Mouse (Mus musculus): ENCODE data around the gene Col10a1.
"Not testable (repeated sequence)": the region's sequence is repeated elsewhere in the genome, so short reads cannot be mapped to it uniquely, and the experiment has no call there.

Col10a1 gene

DNA sequence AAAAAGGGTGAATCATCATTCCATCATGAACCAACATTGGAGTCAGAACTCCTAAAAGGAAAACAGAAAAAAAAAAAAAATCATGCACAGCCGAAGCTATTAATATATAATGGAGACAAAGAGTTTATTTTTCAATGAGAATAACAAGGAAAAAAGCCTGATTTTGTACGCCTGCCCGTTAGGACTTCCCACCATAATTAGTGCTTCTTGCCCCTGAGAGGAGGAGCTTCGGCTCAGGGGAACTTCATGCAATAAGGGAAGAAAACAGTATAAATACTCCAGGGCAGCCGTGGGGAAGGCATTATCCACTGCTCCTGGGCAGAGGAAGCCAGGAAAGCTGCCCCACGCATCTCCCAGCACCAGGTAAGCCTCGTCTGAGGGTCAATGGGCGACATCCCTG lies at the start of gene Col10a1:
TSS of gene Col10a1 (plus strand) at position 301 of the 400 bp plus-strand sequence.
- no peak for DNase-seq (ENCODE audit: low spot score)

DNA sequence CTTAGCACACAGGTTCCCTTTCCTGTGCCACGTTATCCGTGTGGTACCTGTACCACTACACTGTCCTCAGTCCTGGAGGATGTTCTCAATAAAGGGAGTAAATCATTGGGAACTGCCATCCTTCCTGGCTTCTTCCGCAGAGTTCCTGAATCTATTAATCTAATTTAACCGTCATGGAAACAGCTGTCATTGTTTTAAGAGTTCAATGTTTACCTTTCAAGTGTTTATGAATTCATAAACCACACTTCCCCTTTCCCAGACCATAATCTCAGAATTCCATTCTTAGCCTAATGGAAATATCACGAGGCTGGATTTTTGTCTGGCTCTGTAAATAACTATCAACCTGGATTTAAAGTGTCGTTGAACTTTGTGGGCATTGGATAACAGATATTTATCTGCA lies 48.8 kb upstream of the Col10a1 start:
- DNase-seq (ENCODE audit: low spot score), result no peak

DNA sequence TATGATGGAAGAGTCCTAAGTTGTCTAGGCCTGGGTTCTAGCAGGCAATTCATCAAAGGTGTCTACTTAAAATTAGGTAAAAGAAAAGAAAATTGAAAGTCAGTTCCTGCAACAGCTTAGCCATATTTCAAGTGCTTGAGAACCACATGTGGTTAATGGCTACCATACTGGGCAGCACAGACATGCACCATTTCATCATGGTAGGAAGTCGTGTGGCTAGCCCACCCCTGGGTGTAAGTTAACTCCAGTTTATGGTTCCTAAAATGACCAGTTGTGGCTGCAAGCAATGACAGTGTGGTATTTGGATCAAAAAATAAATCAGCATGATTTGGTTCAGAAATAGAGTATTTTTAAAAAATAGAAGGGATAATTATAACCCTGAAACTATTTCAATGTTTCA lies 47.9 kb upstream of the Col10a1 start:
- no peak for DNase-seq (ENCODE audit: low spot score)

DNA sequence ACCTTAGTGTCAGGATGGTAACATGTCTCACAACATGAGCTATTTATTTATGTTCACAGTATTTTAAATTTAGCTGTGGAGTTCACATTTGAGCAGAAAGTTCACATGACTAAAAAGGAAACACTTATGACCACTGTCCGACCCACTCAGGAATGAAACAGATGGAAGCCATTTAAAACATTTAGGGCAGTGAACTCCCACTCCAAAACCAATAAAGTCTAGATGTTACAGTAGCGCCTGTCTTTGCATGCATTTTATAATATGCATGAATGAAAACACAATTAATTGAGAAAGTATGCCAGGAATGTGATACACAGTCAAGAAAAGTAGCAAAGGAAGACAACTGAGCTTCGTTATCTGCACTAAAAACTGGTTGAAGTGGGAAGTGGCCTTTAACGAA lies 37.6 kb upstream of the Col10a1 start:
- DNase-seq (ENCODE audit: low spot score), result no peak

DNA sequence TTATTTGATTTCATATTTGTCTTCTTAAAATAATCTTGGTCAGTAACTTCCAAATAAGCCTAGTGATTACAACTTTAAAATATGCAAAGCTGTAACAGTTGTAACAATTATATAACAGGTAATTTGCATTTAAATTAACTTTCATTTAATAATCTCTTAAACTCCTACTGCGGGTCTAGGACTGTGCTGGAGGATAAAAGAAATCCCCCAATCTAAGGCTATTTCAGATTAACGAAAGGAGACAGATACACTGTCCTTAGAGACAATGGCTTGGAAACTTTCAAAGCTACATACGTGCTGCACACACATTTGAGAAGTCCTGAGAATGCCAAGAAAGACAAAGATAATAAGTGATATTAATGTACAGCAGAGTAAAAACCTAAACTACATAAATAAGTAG lies 31.5 kb upstream of the Col10a1 start:
- DNase-seq (ENCODE audit: low spot score), result no peak

DNA sequence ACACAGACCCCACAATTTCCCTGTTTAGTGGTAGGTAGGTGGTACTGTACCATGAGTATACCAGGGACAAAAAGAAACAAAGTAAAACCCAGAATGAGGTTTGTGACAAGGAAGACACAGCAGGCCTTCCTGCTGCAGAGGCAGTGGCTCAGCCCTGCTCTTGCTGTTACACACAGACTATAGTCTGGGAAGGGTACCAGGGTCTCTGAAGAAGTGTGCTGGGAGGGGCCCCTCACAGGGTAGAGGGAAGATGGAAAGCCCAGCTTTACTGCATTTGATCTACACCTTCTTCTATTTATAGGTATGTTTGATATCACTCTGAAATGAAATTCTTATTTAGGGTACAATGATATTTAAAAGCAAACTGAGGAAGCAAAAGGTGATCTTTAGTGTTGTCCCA lies 26.0 kb upstream of the Col10a1 start:
- no peak for DNase-seq (ENCODE audit: low spot score)

DNA sequence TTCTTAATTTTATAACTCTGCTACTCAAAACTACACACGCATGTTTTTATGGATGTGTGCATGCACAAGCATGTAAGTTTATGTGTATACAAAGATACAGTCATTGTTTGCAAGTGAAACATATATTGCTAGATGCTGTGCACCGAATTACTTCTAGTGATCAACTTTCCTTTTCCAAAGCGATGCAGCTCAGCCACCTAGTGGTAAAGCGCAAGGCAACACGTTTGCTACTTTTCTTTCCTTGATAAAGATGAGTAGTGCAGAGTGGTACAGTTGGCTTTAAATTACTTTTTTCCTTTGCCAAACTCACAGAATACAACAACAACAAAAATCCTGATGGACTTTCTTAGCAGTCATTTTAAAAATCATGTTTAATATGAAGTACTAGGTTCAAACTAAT lies 21.6 kb upstream of the Col10a1 start:
- DNase-seq (ENCODE audit: low spot score), result no peak

DNA sequence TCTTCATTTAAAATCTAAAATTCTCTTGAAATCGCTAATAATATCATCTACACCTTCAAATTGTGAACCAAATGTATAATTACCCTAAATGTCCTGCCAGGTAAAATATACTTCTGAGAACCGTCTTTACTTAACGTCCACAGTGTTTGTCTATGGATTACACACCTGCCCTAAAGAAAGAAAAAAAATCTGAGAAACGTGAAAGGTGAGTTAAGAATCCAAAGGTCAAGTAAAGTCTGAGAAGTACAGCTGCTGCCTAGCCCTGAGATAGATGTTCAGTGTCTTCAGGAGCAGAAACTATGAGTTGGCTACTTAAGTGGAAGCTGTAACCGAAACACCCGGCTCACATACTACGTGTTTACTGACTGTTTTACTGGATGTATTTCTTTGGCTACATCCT lies 16.4 kb upstream of the Col10a1 start:
- no peak for DNase-seq (ENCODE audit: low spot score)

DNA sequence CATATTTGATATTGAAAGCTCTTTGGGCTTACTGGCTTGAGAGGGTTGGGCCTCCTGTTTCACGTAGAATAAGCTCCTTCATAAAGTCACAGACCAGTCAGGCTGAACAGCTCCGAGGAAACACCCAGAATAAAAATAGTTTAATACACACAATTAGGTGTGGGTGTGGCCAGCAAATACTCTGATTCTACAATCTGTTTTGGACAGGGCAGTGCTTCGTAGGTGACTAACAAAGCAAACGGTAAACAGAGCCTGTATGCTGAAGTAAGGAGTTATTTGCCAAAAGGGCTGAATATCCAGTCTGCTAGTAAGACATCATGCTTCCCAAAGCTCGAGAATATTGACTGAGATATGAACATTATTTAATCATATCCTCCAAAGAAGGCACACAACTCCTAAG lies 4.1 kb upstream of the Col10a1 start:
- no peak for DNase-seq (ENCODE audit: low spot score)

DNA sequence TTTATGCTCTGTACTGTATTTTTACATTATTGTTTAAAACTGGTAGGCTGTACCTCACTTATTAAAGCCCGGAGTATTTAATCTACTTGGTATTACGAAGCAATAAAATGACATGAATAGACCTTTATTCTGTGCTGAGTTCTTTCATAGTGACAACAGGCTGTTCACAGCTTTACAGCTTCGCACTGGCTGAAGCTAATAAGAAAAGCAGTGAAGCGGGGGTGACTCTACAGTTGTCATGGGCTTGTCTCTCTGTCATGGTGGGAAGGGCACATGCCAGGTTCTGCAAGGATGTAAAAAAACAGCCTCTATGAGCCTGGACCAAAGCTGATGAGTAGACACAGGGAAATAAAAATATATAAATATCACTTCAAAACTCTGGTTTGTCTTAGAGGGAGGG lies 7.2 kb downstream of the Col10a1 start:
- no peak for DNase-seq (ENCODE audit: low spot score)

DNA sequence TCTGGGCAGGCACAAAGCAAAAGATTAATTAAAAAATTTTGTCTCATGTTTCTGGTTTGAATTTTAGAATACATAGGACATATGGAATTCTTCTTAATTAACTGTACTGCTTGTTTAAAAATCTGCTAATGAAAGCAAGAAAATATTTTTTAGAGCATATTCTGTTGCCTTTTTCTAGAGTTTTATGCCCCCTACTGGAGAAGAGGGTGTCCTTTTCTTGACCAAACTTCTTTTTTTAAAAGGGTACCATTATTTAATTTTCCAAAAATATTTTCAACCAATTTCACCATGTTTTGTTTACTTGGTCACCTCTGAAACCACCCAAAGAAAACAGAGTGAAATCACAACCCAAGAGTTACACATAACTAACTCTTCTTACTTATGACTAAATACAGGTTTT lies 9.5 kb downstream of the Col10a1 start:
- no peak for DNase-seq (ENCODE audit: low spot score)

DNA sequence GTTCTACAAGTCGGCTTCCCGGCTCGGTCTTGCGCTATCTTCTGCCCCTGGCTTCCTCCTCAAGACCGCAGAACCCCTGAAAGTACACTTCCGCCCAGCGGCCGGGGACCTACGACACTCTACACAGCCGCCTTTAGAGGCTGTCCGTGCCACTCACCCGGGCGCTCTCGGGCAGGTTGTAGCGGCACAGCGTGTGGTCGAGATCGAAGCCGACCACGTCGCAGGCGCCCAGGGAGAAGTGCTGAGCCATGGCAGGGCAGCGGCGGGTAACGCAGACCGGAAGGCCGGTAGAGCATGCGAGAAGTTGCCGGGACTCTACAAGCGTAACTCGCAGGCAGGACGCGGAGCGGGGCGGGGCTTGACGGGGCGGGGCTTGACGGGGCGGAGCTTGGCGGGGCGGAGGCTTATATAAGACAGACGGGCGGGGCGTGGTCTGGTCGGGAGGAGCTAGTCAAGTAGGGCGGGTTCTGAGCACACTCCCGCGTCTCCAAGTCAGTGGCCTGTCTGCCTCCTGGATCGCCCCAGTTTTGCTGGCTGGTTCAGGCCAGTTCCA lies 28.5 kb downstream of the Col10a1 start, which contains the start of gene Nt5dc1:
TSS of gene Nt5dc1 (minus strand) at position 349 of the 553 bp plus-strand sequence.
- DNase-seq (ENCODE audit: low spot score), result peak; percentile 91

DNA sequence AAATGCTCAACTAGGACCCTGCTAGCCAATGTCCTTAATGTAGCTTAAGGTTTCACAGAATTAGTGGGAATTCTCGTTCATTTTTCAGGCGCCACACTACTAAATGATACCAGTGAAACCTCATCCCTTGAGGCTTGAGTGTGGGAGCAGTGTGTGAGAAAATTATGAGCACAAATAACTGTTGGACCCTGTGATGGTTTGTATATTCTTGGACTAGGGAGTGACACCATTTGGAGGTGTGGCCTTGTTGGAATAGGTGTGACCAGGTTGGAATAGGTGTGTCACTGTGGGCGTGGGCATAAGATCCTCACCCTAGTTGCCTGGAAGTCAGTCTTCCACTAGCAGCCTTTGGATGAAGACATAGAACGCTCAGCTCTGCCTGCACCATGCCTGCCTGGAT lies 29.0 kb downstream of the Col10a1 start:
- not testable (repeated sequence) for DNase-seq (ENCODE audit: low spot score)

DNA sequence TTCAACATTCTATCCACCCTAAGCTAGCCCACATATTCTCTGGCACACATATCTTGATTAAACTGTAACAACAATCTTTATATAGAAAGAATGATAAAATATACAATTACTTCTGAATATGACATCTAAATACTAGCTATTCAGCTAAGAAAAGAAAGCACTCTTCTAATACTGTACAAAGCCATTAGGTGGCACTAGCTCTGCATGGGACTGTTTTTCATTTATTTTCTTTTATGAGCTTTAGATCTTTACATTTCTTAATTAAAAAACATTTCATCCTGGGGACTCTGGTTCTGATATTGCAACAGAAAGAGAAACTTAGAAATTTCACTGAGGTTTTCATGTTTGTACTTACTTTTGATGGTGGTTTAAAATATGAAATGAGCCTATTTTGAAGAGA lies 42.0 kb downstream of the Col10a1 start:
- no peak for DNase-seq (ENCODE audit: low spot score)

DNA sequence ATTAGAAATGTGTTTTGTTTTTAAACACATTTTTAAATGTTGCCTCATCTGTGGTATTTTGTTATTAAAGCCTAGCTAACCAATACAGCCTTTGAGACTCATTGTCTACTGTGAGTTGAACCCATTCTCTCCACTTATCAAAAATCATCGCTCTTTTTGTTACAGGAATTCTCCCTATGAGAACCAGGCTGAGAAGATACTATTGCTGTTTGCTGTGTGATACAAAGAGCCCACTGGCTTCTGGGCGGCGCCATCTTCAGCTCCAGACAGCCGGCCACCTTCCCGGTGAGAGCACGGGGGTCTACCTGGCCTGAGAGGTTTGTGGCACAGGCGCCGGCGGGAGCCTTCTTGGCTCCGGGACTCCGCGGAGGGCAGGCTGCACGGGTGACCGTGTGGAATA lies 44.4 kb downstream of the Col10a1 start:
- DNase-seq (ENCODE audit: low spot score), result not testable (repeated sequence)

Data from layer of hippocampus, adult 11-12 months (tissue).